Comparison of ENCODE assay signal across 8 mouse cellular contexts in genomic region chr12:72654698-72655097, GRCm38 (mm10). TPM values are rescaled to one million over a fixed set of nuclear protein-coding genes. Genes with fewer than 3 reads are reported as not detected.
DNase-seq lines count a peak whose midpoint lies in the region; ATAC-seq and TF ChIP-seq lines count a peak whose summit lies in the region.

No protein-coding gene starts in this region.

- peak; percentile 53 for DNase-seq in liver, adult 2 months (ENCODE audit: extremely low read depth, low read depth, low spot score)
- no peak for DNase-seq in liver, embryonic 11.5 days (ENCODE audit: low spot score)
- peak; percentile 86 for DNase-seq in brain, adult 2 months (ENCODE audit: low read depth, low spot score)
- peak; percentile 75 for DNase-seq in left cerebral cortex, postnatal 4 days
- DNase-seq in naive thymus-derived CD4-positive, alpha-beta T cell, adult 2 months (ENCODE audit: low read depth), result peak; percentile 41
- peak; percentile 28 to 72 for DNase-seq in urinary bladder, postnatal 4 days (ENCODE audit: low spot score in 2 of 2)

- no peaks in the 10 kb centered on the region for H3K27me3 ChIP-seq in liver, adult 2 months (ENCODE audit: control insufficient read depth, insufficient read depth, low read length)
- H3K27me3 ChIP-seq in liver, embryonic 11.5 days (replicated peaks; ENCODE audit: control insufficient read depth, insufficient read depth, low read length), result no peaks in the 10 kb centered on the region
- H3K27me3 ChIP-seq in hindbrain, embryonic 16.5 days (replicated peaks; ENCODE audit: control insufficient read depth, insufficient read depth, low read length), result no peaks in the 10 kb centered on the region

- H3K4me1 ChIP-seq in liver, adult 2 months (ENCODE audit: control insufficient read depth, insufficient read depth, low read length), result peaks cover 4% of the 10 kb centered on the region
- no peaks in the 10 kb centered on the region for H3K4me1 ChIP-seq in liver, embryonic 11.5 days (replicated peaks; ENCODE audit: control insufficient read depth, insufficient read depth, low read length)
- H3K4me1 ChIP-seq in embryonic fibroblast, embryonic 13.5 days (ENCODE audit: control insufficient read depth, insufficient read depth, low read length), result no peaks in the 10 kb centered on the region
- no peaks in the 10 kb centered on the region for H3K4me1 ChIP-seq in hindbrain, embryonic 16.5 days (ENCODE audit: control insufficient read depth, insufficient read depth, low read depth, low read length)

- peak; percentile 53; the same call in 1 of the 2 replicates for TF ChIP-seq CTCF in liver, adult 2 months (IDR thresholded peaks at IDR 0.05; ENCODE audit: low read depth, low read length)
- 0 out of 2 replicates have a peak, but pooled peaks have one; percentile 19 for TF ChIP-seq CTCF in embryonic fibroblast, embryonic 13.5 days (IDR thresholded peaks at IDR 0.05; ENCODE audit: borderline replicate concordance, insufficient read depth, low read length)

- no peak for ATAC-seq in liver, embryonic 11.5 days (replicated peaks; ENCODE audit: low FRiP score)
- ATAC-seq in hindbrain, embryonic 16.5 days, result peak; percentile 60; the same call in 1 of the 2 replicates

- no peak overlapping the region for H3K27ac ChIP-seq in liver, adult 2 months (replicated peaks; ENCODE audit: insufficient read depth, low read depth, low read length)
- no peak overlapping the region for H3K27ac ChIP-seq in liver, embryonic 11.5 days (ENCODE audit: low read depth, low read length)
- no peak overlapping the region for H3K27ac ChIP-seq in embryonic fibroblast, embryonic 13.5 days (ENCODE audit: insufficient read depth, low read length)
- no peak overlapping the region for H3K27ac ChIP-seq in hindbrain, embryonic 16.5 days (ENCODE audit: low read depth, low read length)

- intact Hi-C loops in left cerebral cortex, postnatal 4 days (cut with DNase I), result loop anchor here (5.0 to 10.0 kb wide), 3 partner anchors 137 to 550 kb away; no protein-coding TSS in a partner anchor

- no peaks in the 10 kb centered on the region for H3K79me2 ChIP-seq in liver, adult 2 months (ENCODE audit: control insufficient read depth, insufficient read depth, low read length)

- TF ChIP-seq POLR2A in liver, adult 2 months (IDR thresholded peaks at IDR 0.05; ENCODE audit: extremely low read depth, insufficient read depth, low read length), result no peak
- TF ChIP-seq POLR2A in embryonic fibroblast, embryonic 13.5 days (IDR thresholded peaks at IDR 0.05; ENCODE audit: low read depth, low read length), result no peak

- H3K9me3 ChIP-seq in liver, embryonic 11.5 days (ENCODE audit: control insufficient read depth, low read length), result no peaks in the 10 kb centered on the region
- H3K9me3 ChIP-seq in hindbrain, embryonic 16.5 days (ENCODE audit: control insufficient read depth, low read length), result no peaks in the 10 kb centered on the region

- no peak overlapping the region for H3K4me3 ChIP-seq in liver, adult 2 months (ENCODE audit: insufficient read depth, low read depth, low read length)
- H3K4me3 ChIP-seq in liver, embryonic 11.5 days (ENCODE audit: low read depth, low read length), result no peak overlapping the region
- no peak overlapping the region for H3K4me3 ChIP-seq in embryonic fibroblast, embryonic 13.5 days (ENCODE audit: insufficient read depth, low read length)
- H3K4me3 ChIP-seq in hindbrain, embryonic 16.5 days (ENCODE audit: low read length), result no peak overlapping the region

- WGBS in liver, adult 2 months, result 33% methylated on average over 4 of the region's 4 CpGs
- 30% methylated on average over 4 of the region's 4 CpGs for WGBS in liver, embryonic 11.5 days
- WGBS in hindbrain, embryonic 16.5 days, result 13% methylated on average over 4 of the region's 4 CpGs

- H3K4me2 ChIP-seq in liver, embryonic 11.5 days, result no peak overlapping the region
- no peak overlapping the region for H3K4me2 ChIP-seq in hindbrain, embryonic 16.5 days (ENCODE audit: low read length)

- H3K36me3 ChIP-seq in liver, adult 2 months (ENCODE audit: control insufficient read depth, insufficient read depth, low read length), result peaks cover 18% of the 10 kb centered on the region
- H3K36me3 ChIP-seq in liver, embryonic 11.5 days (ENCODE audit: control insufficient read depth, insufficient read depth, low read length), result no peaks in the 10 kb centered on the region
- no peaks in the 10 kb centered on the region for H3K36me3 ChIP-seq in hindbrain, embryonic 16.5 days (ENCODE audit: control insufficient read depth, insufficient read depth, low read length)

- no peak overlapping the region for H3K9ac ChIP-seq in liver, adult 2 months (ENCODE audit: low read depth, low read length)
- no peak overlapping the region for H3K9ac ChIP-seq in liver, embryonic 11.5 days (ENCODE audit: low read depth, low read length)
- H3K9ac ChIP-seq in hindbrain, embryonic 16.5 days (ENCODE audit: low read depth, low read length), result no peak overlapping the region

RNA-seq across cellular contexts. Expression of gene Gm4756, which starts 5.2 kb away (rescaled TPM):
- total RNA-seq in liver, adult 2 months (2014; rRNA removed), result 72.0 and 103 TPM in 2 replicates
- 117 and 146 TPM in 2 replicates for polyA plus RNA-seq in liver, adult 2 months (2012; rRNA removed)
- polyA plus RNA-seq in liver, embryonic 11.5 days (2014; fragmentation: Nextera tagmentation; extraction: Ambion mirVana), result not detected in 2 replicates
- polyA plus RNA-seq in embryonic fibroblast, embryonic 13.5 days (2011; ENCODE audit: insufficient read length, low read depth, missing spikeins), result not detected in 2 replicates
- polyA plus RNA-seq in hindbrain, embryonic 16.5 days (2015; fragmentation: Nextera tagmentation; extraction: Ambion mirVana), result not detected in 2 replicates
- total RNA-seq in left cerebral cortex, postnatal 4 days (2021), result not detected

RNA-seq across cellular contexts. Expression of gene Dhrs7, which starts 10.0 kb away (rescaled TPM):
- 58.5 and 70.3 TPM in 2 replicates for total RNA-seq in liver, adult 2 months (2014; rRNA removed)
- 37.2 and 41.8 TPM in 2 replicates for polyA plus RNA-seq in liver, adult 2 months (2012; rRNA removed)
- 12.6 and 13.7 TPM in 2 replicates for polyA plus RNA-seq in liver, embryonic 11.5 days (2014; fragmentation: Nextera tagmentation; extraction: Ambion mirVana)
- 21.9 and 31.6 TPM in 2 replicates for polyA plus RNA-seq in embryonic fibroblast, embryonic 13.5 days (2011; ENCODE audit: insufficient read length, low read depth, missing spikeins)
- 20.4 and 22.7 TPM in 2 replicates for polyA plus RNA-seq in hindbrain, embryonic 16.5 days (2015; fragmentation: Nextera tagmentation; extraction: Ambion mirVana)
- 10 to 100 TPM; 15.0 to 15.8 TPM for total RNA-seq in left cerebral cortex, postnatal 4 days (2021)

Comparison
In these comparisons a context has a peak if more than half of its experiments do, and no peak if none do; other contexts are left out.
1. RNA of gene Gm4756, which starts 5.2 kb away (polyA plus RNA-seq): 117 to 146 TPM in liver, adult 2 months; not detected in liver, embryonic 11.5 days, not detected in embryonic fibroblast, embryonic 13.5 days and not detected in hindbrain, embryonic 16.5 days; every median in the first group is over 10 times any median in the second.